In the genomic region with DNA sequence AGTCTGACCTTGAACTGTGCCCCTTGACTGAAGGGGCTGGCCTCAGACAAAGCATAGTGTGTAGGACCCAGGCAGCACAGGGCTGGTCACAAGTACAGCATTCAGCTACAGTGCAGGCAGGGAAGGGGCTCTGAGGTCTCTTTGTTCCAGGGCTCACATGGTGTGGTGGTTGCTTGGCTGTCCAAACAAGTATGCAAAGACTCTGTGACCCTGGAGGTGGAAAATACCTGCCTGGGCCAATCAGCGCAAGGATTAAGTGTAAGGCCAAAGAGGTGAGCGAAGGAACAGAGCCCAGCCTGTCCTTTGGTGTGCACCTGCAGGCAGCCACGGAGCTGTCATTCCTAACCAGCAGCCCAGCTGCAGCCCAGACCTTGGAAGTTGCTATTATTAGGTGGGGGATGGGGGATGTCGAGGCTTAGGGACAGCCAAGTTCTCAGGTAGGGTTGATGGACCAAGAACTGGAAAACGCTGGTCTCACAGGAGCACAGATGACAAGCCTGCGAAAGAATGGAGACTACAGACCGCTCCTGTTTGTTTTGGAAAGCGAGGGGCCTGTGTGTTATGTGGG, we compare ENCODE assay signal across 8 mouse cellular contexts. TPM values are rescaled to one million over a fixed set of nuclear protein-coding genes. Genes with fewer than 3 reads are reported as not detected.
DNase-seq lines count a peak whose midpoint lies in the region; ATAC-seq and TF ChIP-seq lines count a peak whose summit lies in the region.

No protein-coding gene starts in this region.

- no peaks in the 10 kb centered on the region for H3K27me3 ChIP-seq in heart, embryonic 16.5 days (ENCODE audit: control insufficient read depth, insufficient read depth, low read length)
- H3K27me3 ChIP-seq in heart, embryonic 12.5 days (replicated peaks), result no peaks in the 10 kb centered on the region
- no peaks in the 10 kb centered on the region for H3K27me3 ChIP-seq in intestine, embryonic 15.5 days (replicated peaks)
- H3K27me3 ChIP-seq in midbrain, embryonic 11.5 days (ENCODE audit: control insufficient read depth, insufficient read depth, low read length), result no peaks in the 10 kb centered on the region

- no peaks in the 10 kb centered on the region for H3K36me3 ChIP-seq in heart, embryonic 16.5 days (ENCODE audit: control insufficient read depth, insufficient read depth)
- no peaks in the 10 kb centered on the region for H3K36me3 ChIP-seq in heart, embryonic 12.5 days
- H3K36me3 ChIP-seq in intestine, embryonic 15.5 days, result no peaks in the 10 kb centered on the region
- no peaks in the 10 kb centered on the region for H3K36me3 ChIP-seq in midbrain, embryonic 11.5 days (ENCODE audit: control insufficient read depth, insufficient read depth, low read length)

- no peak for TF ChIP-seq CTCF in cortical plate, adult 2 months (IDR thresholded peaks at IDR 0.05; ENCODE audit: extremely low read depth, insufficient read depth, low read length)

- no peak for TF ChIP-seq POLR2A in cortical plate, adult 2 months (IDR thresholded peaks at IDR 0.05; ENCODE audit: extremely low read depth, insufficient read depth, low read length)

- H3K9me3 ChIP-seq in heart, embryonic 16.5 days (replicated peaks; ENCODE audit: control insufficient read depth, low read length), result no peaks in the 10 kb centered on the region
- no peaks in the 10 kb centered on the region for H3K9me3 ChIP-seq in heart, embryonic 12.5 days (replicated peaks)
- no peaks in the 10 kb centered on the region for H3K9me3 ChIP-seq in intestine, embryonic 15.5 days
- no peaks in the 10 kb centered on the region for H3K9me3 ChIP-seq in midbrain, embryonic 11.5 days (ENCODE audit: control insufficient read depth, low read length)

- ATAC-seq in heart, embryonic 16.5 days (replicated peaks; ENCODE audit: extremely low read depth, insufficient read depth, low FRiP score), result no peak
- no peak; the same call in 1 of the 2 replicates for ATAC-seq in heart, embryonic 12.5 days (ENCODE audit: insufficient number of reproducible peaks, low FRiP score)
- peak; percentile 57 for ATAC-seq in intestine, embryonic 15.5 days
- ATAC-seq in midbrain, embryonic 11.5 days (ENCODE audit: low FRiP score), result peak; percentile 68
- no peak for ATAC-seq in activated CD4-positive, CD25-positive, alpha-beta regulatory T cell, adult 4 months
- no peak for ATAC-seq in megakaryocyte, adult 5-6 weeks (ENCODE audit: poor library complexity, severe bottlenecking)

- 0 out of 2 replicates have a peak overlapping the region, but pooled peaks have one; percentile 4 for H3K27ac ChIP-seq in heart, embryonic 16.5 days (ENCODE audit: low read length)
- H3K27ac ChIP-seq in heart, embryonic 12.5 days (ENCODE audit: poor library complexity, severe bottlenecking), result no peak overlapping the region
- peak overlapping the region; percentile 69 for H3K27ac ChIP-seq in cortical plate, adult 2 months (ENCODE audit: insufficient read depth, low read length)
- no peak overlapping the region for H3K27ac ChIP-seq in intestine, embryonic 15.5 days
- no peak overlapping the region for H3K27ac ChIP-seq in midbrain, embryonic 11.5 days (ENCODE audit: low read depth, low read length)

- no peak overlapping the region for H3K9ac ChIP-seq in heart, embryonic 16.5 days (ENCODE audit: low read length)
- H3K9ac ChIP-seq in heart, embryonic 12.5 days, result no peak overlapping the region
- no peak overlapping the region for H3K9ac ChIP-seq in intestine, embryonic 15.5 days
- H3K9ac ChIP-seq in midbrain, embryonic 11.5 days (ENCODE audit: low read length), result no peak overlapping the region

- peak; percentile 86 for DNase-seq in midbrain, embryonic 11.5 days (ENCODE audit: low spot score, missing footprints)
- no peak for DNase-seq in thymus, postnatal 10 days (ENCODE audit: low spot score in 2 of 2)

- no peak overlapping the region for H3K4me2 ChIP-seq in heart, embryonic 16.5 days (ENCODE audit: low read depth, low read length)
- H3K4me2 ChIP-seq in heart, embryonic 12.5 days, result no peak overlapping the region
- H3K4me2 ChIP-seq in intestine, embryonic 15.5 days (replicated peaks), result no peak overlapping the region
- no peak overlapping the region for H3K4me2 ChIP-seq in midbrain, embryonic 11.5 days

- peaks cover 11% of the 10 kb centered on the region for H3K4me1 ChIP-seq in heart, embryonic 16.5 days (ENCODE audit: control insufficient read depth, insufficient read depth, low read length)
- H3K4me1 ChIP-seq in heart, embryonic 12.5 days (replicated peaks), result peaks cover 18% of the 10 kb centered on the region
- no peaks in the 10 kb centered on the region for H3K4me1 ChIP-seq in cortical plate, adult 2 months (ENCODE audit: control insufficient read depth, insufficient read depth, low read length)
- H3K4me1 ChIP-seq in intestine, embryonic 15.5 days (replicated peaks), result peaks cover 3% of the 10 kb centered on the region; the same call in 1 of the 2 replicates
- peaks cover 6% of the 10 kb centered on the region; the same call in 1 of the 2 replicates for H3K4me1 ChIP-seq in midbrain, embryonic 11.5 days (ENCODE audit: control insufficient read depth, insufficient read depth, low read length)

- WGBS in heart, embryonic 16.5 days, result 55% methylated on average over 8 of the region's 8 CpGs
- WGBS in heart, embryonic 12.5 days, result 60% methylated on average over 8 of the region's 8 CpGs
- 56% methylated on average over 8 of the region's 8 CpGs for WGBS in intestine, embryonic 15.5 days
- WGBS in midbrain, embryonic 11.5 days, result 54% methylated on average over 8 of the region's 8 CpGs

- H3K4me3 ChIP-seq in heart, embryonic 16.5 days (ENCODE audit: low read length), result no peak overlapping the region
- no peak overlapping the region for H3K4me3 ChIP-seq in heart, embryonic 12.5 days
- H3K4me3 ChIP-seq in cortical plate, adult 2 months (ENCODE audit: insufficient read depth, low read length), result no peak overlapping the region
- no peak overlapping the region for H3K4me3 ChIP-seq in intestine, embryonic 15.5 days (replicated peaks)
- H3K4me3 ChIP-seq in midbrain, embryonic 11.5 days (ENCODE audit: low read depth, low read length), result no peak overlapping the region

RNA-seq across cellular contexts. Expression of gene Clmn, which starts 32.3 kb away (rescaled TPM):
- 0.49 and 0.76 TPM in 2 replicates for polyA plus RNA-seq in heart, embryonic 16.5 days (2015; fragmentation: Nextera tagmentation; extraction: Ambion mirVana)
- polyA plus RNA-seq in heart, embryonic 12.5 days (2016; fragmentation: Nextera tagmentation; extraction: Ambion mirVana), result 0.56 and 1.3 TPM in 2 replicates
- 20.6 and 21.2 TPM in 2 replicates for polyA plus RNA-seq in cortical plate, adult 2 months (2012; rRNA removed)
- 4.1 and 4.3 TPM in 2 replicates for polyA plus RNA-seq in intestine, embryonic 15.5 days (2015; fragmentation: Nextera tagmentation; extraction: Ambion mirVana)
- polyA plus RNA-seq in midbrain, embryonic 11.5 days (2014; fragmentation: Nextera tagmentation; extraction: Ambion mirVana), result 1.9 and 2.5 TPM in 2 replicates
- under 1 TPM in 1 of 2 experiments, not detected in 1; 0.04 TPM for polyA plus RNA-seq in activated CD4-positive, CD25-positive, alpha-beta regulatory T cell, adult 4 months (2017; shearing (Covaris generic))
- total RNA-seq in megakaryocyte, adult 5-6 weeks (2015), result 0.22 and 0.46 TPM in 2 replicates
- 0.04 TPM in 1 of 2 replicates, not detected in the other for total RNA-seq in megakaryocyte, adult 5-6 weeks (2017)

Comparison
In these comparisons a context has a peak if more than half of its experiments do, and no peak if none do; other contexts are left out.
1. H3K27ac ChIP-seq: peak in heart, embryonic 16.5 days (single experiment) and cortical plate, adult 2 months (single experiment); none in heart, embryonic 12.5 days (single experiment), intestine, embryonic 15.5 days (single experiment) and midbrain, embryonic 11.5 days (single experiment).
2. ATAC-seq: peak in intestine, embryonic 15.5 days (single experiment) and midbrain, embryonic 11.5 days (single experiment); none in heart, embryonic 16.5 days (single experiment), heart, embryonic 12.5 days (single experiment), activated CD4-positive, CD25-positive, alpha-beta regulatory T cell, adult 4 months (single experiment) and megakaryocyte, adult 5-6 weeks (single experiment).